Mouse (Mus musculus) liver, adult 2 months (tissue): ENCODE measurements around the gene Hras.

ENCODE experiments used
- CTCF ChIP-seq: fragments of 200-500 bp; IDR thresholded peaks from 2 replicates; pipeline ENCODE4 v1.5.1; 2011; ENCODE audit warnings: low read depth, low read length, control low read depth
- POLR2A ChIP-seq: fragments of 200-500 bp; IDR thresholded peaks from 2 replicates; pipeline ENCODE4 v1.6.1; 2011; ENCODE audit warnings: low read length, control low read depth; ENCODE audit not compliant: insufficient read depth; ENCODE audit errors: extremely low read depth

DNA sequence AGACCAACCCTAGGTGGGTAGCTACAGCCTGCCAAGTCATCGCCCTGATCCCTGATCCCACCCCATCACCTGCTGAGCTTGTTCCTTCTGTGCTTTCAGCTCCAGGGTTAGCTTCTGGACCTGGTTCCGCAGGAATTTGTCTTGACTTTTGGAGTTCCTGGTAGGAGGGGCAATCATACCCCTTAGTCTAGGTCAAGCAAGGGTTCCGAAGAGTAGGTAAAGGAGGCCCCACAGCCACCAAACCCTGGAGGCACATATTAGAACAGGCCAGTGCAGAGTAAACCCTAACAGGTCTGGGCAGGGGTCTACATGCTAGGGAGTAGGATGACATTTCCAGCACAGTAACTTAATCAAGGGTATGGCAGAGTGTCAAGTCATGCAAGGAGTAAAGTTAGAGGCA, 19.3 kb upstream of the Hras start:
- TF ChIP-seq POLR2A (no peak), CTCF (no peak)
